Mouse (Mus musculus): Measurements from ENCODE around the gene 2310030G06Rik.

The 2310030G06Rik gene

GRCm38 (mm10) chr9:50700921-50701691 is 45.2 kb downstream of the 2310030G06Rik start:
- DNase-seq (ENCODE audit: low spot score), result no peak

DNA sequence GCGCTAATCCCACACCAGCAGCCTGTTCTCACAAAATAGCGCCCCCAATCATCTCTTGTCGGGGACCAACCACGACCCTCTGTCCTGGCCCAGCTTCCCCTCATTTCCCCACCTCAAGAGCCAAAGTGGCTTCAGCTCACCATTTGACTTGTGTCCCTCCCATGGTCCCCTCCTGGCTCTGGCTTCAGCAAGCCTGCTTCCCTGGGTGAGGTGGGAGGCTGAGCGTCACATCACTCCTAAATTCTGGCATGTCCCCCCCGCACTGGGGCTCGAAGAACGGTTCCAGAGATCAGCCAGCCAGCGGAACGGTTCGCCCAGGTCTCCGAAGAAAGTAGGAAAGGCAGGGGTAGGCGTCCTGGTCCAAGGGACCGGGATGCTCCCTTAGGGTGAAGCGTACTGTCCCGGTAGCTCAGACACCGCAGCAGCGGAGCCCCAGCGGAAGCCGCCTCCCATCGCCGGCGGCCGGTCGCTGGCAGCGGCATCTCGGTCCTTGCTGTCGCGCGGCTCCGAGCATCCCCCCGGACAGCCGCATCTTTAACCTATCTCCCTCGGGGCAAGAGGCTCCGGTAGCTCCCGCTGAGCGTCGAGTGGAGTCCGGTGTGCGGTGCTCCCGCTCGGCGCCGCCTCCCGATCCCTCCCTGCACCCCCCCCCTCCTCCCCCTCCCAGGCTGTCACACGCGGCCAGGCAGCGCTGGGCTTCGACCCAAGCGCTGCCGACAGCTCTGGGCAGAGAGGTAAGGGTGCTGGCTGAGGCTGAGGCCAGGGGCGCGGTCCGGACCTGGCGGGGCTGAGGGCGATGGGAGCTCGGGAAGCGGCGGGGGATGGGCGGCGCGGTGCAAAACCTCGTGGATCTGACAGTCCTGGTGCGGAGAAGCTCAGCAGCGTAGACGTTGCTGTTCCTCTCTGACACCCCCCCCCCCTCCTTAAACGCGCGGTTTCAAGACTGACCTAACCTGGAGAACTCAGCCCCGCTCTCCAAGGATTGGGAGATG is 47.6 kb downstream of the 2310030G06Rik start:
- peak; percentile 45 for DNase-seq (ENCODE audit: low spot score)

DNA sequence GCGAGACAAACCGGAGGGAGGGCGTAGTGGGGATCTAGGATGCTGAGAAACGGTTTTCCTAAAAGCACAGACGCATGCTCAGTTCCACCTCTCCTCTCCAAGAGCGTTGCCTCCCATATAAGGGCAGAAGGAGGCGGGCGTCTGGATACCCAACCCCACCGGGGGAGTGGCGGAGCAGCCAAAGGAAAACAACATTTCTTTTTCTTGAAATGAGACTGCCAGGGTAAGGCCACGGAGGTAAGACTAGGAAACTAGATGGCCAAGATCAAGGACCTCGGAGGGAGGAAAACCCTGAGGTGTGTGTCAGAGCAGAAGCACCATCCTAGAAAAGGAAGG is 48.7 kb downstream of the 2310030G06Rik start:
- DNase-seq (ENCODE audit: low spot score), result peak; percentile 89

DNA sequence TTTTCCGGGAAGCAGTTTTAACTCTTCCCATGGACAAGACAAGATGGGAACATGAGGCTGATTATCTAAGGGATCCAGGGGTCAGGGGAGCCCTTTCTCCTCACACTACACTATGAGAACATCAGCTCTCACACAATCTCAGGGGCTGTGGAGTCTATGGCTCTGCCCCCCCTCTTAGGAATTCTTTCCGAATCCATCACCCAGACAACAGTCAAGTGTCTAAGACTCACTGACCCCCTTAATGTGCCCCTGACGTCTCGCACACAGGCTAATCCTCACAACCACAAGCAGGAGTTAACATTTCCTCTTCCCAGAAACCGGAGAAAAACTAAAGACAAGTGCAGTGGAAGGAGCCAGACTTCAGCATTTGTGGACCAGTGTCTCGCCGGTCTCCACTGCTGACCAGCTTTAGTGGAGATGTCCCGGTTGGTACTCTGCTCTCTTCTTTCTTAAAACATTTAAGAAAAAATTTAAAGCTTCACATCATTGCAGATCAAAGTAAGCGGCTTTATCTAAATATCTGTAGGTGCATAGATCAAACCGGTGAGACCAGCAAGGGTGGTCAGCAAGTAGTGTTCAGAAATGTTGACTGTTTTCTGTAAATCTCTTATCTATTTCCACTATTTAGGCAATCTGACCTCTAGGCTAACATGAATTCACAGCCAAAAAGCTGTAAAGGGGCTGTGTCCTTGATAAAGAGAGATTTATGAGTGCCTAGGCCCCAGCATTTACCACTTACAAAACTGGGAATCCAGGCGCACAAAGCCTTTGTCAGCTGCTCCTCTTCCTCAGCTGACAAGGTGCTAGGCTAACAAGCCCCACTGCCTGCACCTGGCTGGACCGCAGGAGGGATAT is 49.3 kb downstream of the 2310030G06Rik start:
- DNase-seq (ENCODE audit: low spot score), result peak; percentile 71

GRCm38 (mm10) chr9:50695153-50695552 is 51.2 kb downstream of the 2310030G06Rik start:
- no peak for DNase-seq (ENCODE audit: low spot score)

DNA sequence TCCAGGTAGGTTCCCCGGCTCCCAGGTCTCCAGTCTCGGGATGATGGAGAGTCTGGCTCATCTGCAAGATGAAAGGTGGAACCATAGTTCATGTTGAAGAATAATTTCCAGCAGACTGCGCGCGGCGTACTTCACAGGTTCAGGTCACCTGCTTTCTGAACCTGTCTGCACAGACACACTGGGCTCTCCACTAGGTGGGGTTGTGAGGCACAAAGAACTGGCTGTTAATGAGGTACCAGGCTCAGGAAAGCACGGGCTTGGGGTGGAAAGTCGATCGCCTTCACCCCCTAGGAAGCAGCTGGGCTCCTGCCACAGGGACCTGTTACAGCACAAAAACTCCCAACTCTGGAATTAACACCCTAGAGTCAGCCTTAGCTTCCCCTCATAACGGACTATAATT is 52.7 kb downstream of the 2310030G06Rik start:
- DNase-seq (ENCODE audit: low spot score), result peak; percentile 80

DNA sequence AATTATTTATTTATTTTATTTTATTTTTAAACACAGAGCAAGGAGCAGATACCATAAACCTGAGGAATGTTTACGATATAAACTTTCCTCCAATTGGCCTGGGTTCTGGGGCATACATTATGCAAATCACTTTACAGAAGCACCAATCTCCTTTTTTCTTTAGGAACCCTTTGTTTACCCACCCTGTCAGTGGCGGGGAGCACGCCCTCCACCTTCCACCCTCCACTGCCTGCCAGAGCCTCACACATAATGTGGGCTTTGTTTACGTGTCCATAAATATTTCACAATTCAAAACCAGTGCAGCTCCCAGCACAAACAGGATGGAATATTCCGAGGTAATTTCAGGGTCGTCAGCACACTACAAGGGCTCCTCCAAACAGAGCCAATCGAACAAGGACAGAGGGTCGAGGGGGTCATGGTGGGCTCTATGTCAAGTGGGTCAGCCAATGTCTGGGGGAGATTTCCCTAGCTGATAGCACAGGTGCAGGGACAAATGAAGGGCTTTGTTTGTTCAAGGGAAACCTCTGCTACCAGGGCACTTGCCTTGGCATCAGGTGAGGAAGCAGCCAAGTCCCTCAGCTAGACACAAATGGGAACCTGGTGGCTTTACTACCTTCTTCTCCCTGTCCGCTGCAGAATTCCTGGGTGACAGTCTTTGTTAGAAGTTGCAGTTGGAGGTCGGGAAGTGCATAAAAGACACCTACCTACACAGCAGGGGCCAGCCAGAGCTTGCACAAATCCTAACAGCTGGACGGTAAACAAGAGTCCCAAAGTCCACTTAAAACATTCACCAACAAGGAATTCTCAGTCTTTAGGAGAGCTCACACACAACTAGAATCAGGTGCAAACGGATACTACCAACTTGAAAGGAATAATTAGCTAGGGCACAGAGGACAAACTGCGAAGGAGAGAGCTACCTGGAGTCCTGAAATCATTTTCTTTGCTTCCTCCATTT is 53.4 kb downstream of the 2310030G06Rik start:
- DNase-seq (ENCODE audit: low spot score), result peak; percentile 20

Measured in embryo, embryonic 10 days (tissue).